Mouse (Mus musculus) erythroblast, adult 5-6 weeks (primary cell): Measurements from ENCODE around the gene Ky. TPM values are rescaled to one million over a fixed set of nuclear protein-coding genes. Genes with fewer than 3 reads are reported as not detected.

ENCODE experiments used
- ATAC-seq: replicated peaks from 2 replicates; pipeline ENCODE4 v1.8.0; 2016; ENCODE audit warnings: moderate number of reproducible peaks, mild to moderate bottlenecking, moderate TSS enrichment, inconsistent platforms; ENCODE audit not compliant: poor library complexity, low FRiP score, severe bottlenecking
- total RNA-seq, 2 experiments: library from RNA; stranded (forward) in 1 of 2; stranded (reverse) in 1 of 2; fragments of 150-400 nt in 1 of 2; fragments of 200-764, 138-1000 nt in 1 of 2; gene quantifications; 2 replicates each; pipeline versions ENCODE4 v1.2.3 to v1.2.4; 2015 to 2017; ENCODE audit warnings: low replicate concordance in 2 of 2

Gene Ky
- total RNA-seq, 2 experiments from 2014 or later = not detected

GRCm38 (mm10) chr9:102545406-102546255 lies 40.1 kb downstream of the Ky start:
- ATAC-seq = no peak

GRCm38 (mm10) chr9:102546256-102547027 lies 40.9 kb downstream of the Ky start:
- ATAC-seq = no peak

DNA sequence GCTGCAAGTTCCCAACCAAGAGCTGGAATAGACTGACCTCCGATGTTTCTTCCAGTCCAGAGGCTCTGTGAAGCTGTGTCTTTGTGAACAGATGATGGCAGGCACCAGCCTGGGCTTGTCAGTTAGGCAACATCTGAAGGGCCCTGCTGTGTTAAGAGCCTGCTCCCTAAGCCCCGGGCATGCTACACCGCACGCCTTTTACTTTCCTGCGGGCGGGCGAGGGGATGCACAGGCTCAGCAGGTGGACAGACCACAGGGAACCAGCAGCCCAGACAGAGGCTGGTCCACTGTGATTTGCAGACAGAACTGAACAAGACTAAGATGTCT lies 41.4 kb downstream of the Ky start:
- no peak for ATAC-seq

DNA sequence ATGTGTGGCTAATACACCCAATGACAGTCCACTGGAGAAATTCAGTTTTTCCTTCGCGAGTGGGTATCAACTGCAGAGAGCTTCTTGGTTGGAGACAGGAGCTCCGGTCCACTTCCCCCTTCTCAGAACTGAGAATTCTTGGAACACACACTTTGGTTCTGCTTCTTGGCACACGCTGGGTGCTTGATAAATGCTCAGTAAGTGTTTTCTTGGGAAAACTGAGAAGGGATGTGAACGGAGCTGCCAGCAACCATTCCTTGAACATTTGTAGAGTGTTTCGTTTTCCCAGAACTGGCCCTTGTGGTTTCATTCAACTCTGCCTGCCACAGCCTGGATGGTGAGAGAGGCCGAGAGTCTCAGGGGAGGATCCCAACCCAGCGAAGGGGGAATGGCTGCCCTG lies 43.7 kb downstream of the Ky start:
- no peak for ATAC-seq

DNA sequence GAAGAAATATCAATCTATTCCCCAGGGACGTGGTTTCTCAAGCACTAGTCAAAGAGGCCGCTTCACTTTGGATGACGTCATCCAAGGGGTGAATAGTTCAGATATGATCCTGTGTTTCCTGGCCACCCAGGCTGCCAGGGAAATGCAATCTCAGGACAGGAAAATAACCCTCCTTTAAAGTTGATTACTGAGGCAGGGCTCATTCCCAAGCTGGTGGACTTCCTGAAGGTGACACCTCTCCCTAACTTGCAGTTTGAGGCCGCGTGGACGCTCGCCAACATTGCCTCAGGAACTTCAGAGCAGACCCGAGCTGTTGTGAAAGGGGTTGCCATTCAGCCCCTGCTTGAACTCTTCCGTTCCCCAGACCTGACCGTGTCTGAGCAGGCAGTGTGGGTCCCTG lies 46.2 kb downstream of the Ky start:
- no peak for ATAC-seq

GRCm38 (mm10) chr9:102553781-102554180 lies 48.2 kb downstream of the Ky start:
- ATAC-seq = no peak

DNA sequence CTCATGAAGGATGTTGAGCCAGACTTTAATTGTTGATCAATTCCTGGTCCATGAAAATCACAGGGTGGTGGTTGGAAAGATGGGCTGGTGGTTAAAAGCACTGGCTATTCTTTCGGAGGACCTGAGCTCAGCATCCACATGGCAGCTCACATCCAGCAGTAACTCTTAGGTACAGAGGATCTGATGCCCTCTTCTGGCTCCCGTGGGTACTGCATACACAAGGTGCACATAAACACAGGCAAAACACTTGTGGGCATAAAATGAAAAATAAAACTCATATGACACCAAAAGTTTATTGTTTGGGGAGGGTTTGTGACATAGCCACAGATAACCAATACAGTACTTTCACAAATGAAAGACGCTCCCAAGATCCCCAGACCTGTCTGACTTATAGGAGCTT lies 52.9 kb downstream of the Ky start:
- ATAC-seq = no peak

- no peak for ATAC-seq
Measured at GRCm38 (mm10) chr9:102572888-102573287, 67.3 kb downstream of the Ky start.

DNA sequence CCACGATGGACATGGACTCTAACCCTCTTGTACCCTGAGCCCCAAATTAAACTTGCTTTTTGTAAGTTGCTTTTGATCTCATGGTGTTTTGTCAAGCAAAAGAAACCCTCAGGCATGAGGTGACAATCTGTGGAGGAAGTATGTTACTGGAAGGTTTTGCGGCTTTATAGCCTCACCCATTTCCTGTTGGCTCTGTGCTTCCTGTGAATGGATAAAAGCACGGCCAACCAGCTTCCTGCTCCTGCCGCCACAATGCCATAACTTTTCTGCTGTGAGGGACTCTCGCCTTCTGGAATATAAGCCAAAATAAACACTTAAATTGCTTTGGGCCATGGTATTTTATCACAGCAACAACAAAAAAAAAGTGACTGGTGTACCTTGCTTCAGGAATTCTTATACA lies 71.9 kb downstream of the Ky start:
- ATAC-seq = no peak

GRCm38 (mm10) chr9:102581921-102582469 lies 76.4 kb downstream of the Ky start:
- ATAC-seq = no peak

DNA sequence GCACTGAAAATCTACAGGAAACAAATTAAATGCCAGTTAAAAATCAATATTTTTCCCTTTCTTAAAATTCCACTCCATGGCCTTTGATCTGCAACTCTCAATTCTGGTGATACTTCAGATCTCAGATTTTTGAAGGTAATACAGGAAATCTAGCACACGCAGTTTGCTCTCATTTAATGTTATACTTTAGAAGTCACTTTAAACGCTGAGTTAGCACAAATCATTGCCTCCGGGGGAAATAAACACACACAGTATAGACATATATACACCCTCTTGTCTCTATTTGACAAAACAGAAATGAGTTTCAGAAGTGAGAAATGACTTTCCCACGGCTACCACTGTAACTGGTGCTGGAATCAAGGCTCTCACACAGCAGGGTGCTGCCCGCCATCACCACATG lies 81.8 kb downstream of the Ky start:
- no peak for ATAC-seq

DNA sequence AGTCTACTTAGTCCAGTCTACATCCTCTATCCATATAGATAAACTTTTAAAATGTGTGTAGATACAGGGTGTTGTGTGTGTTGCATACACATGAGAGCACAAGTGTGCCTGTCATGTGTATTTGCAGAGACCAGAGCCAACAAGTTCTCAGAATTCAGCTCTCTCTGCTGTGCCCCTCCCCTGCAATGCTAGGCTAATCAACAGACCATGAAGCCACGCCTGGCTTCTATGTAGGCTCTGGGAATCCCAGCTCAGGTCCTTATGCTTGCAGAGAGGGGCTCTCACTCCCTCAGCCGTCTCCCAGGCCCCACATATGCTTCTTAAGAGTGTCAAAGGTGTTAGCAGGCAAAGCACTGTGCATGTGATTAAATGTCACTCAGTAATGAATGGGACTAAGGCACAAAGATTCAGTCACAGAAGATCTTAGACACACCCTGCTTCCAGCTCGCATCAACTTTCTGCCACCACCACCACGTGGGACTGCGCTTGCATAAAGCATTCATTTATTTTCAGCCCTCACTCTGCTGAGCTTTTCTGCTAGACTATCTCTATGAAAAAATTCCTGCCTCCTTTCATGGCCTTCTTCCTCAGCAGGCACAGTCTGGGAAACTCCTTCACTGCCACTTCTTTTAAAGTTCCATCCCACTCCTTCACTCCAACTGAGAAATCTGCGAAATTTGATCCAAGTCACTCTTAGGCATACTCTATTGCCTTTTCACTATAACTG lies 89.3 kb downstream of the Ky start:
- ATAC-seq = no peak

Other genes with a start within 250 kb of the Ky start
- 0.84 TPM in 1 of 2 replicates, not detected in the other for gene Ephb1, start 151.1 kb upstream of the Ky start, total RNA-seq (2015; ENCODE audit: low replicate concordance)
- 0.17 TPM in 1 of 2 replicates, not detected in the other for gene Ephb1, start 151.1 kb upstream of the Ky start, total RNA-seq (2017; ENCODE audit: low replicate concordance)
- 5.6 and 42.0 TPM in 2 replicates for gene Anapc13, start 120.5 kb downstream of the Ky start, total RNA-seq (2015; ENCODE audit: low replicate concordance)
- gene Anapc13, start 120.5 kb downstream of the Ky start, total RNA-seq (2017; ENCODE audit: low replicate concordance) = 32.8 and 42.3 TPM in 2 replicates
- gene Cep63, start 120.8 kb downstream of the Ky start, total RNA-seq (2015; ENCODE audit: low replicate concordance) = 4.6 and 10.4 TPM in 2 replicates
- 9.9 and 13.9 TPM in 2 replicates for gene Cep63, start 120.8 kb downstream of the Ky start, total RNA-seq (2017; ENCODE audit: low replicate concordance)
- 0.19 and 0.63 TPM in 2 replicates for gene Amotl2, start 210.9 kb downstream of the Ky start, total RNA-seq (2015; ENCODE audit: low replicate concordance)
- 2.5 and 3.7 TPM in 2 replicates for gene Amotl2, start 210.9 kb downstream of the Ky start, total RNA-seq (2017; ENCODE audit: low replicate concordance)